Mouse (Mus musculus) stomach, embryonic 14.5 days (tissue): ENCODE data around the gene Cyb5r3. TPM values are rescaled to one million over a fixed set of nuclear protein-coding genes. Genes with fewer than 3 reads are reported as not detected.

Experiments used
- ATAC-seq: fragments of 200-750 bp; cut with Nextera tagmentation; 2 replicates; pipeline ENCODE4 v1.8.0; 2017; ENCODE audit warnings: low read depth, moderate TSS enrichment; ENCODE audit not compliant: insufficient number of reproducible peaks, insufficient read depth, low FRiP score
- H3K27ac ChIP-seq: fragments of 300-500 bp; sonication (generic); 2 replicates; pipeline ENCODE4 v1.5.1; 2014; ENCODE audit warnings: mild to moderate bottlenecking, low read length, moderate library complexity, mixed read lengths
- H3K27me3 ChIP-seq: fragments of 300-500 bp; sonication (generic); 2 replicates; pipeline ENCODE4 v1.6.1; 2014; ENCODE audit warnings: low read length, control low read depth, mixed read lengths; ENCODE audit not compliant: control insufficient read depth, insufficient read depth
- H3K36me3 ChIP-seq: fragments of 300-500 bp; sonication (generic); 2 replicates; pipeline ENCODE4 v1.6.1; 2014; ENCODE audit warnings: mild to moderate bottlenecking, control low read depth, low read length, moderate library complexity, mixed read lengths; ENCODE audit not compliant: control insufficient read depth, insufficient read depth
- H3K4me1 ChIP-seq: fragments of 300-500 bp; sonication (generic); 2 replicates; pipeline ENCODE4 v1.6.1; 2014; ENCODE audit warnings: low read length, control low read depth, mixed read lengths; ENCODE audit not compliant: control insufficient read depth, insufficient read depth
- H3K4me2 ChIP-seq: fragments of 300-500 bp; sonication (generic); replicated peaks from 2 replicates; pipeline ENCODE4 v1.6.1; 2014; ENCODE audit warnings: low read depth, low read length, control low read depth
- H3K4me3 ChIP-seq: fragments of 300-500 bp; sonication (generic); 2 replicates; pipeline ENCODE4 v1.5.1; 2014; ENCODE audit warnings: low read depth, low read length, control low read depth
- H3K9ac ChIP-seq: fragments of 300-500 bp; sonication (generic); replicated peaks from 2 replicates; pipeline ENCODE4 v1.6.1; 2014; ENCODE audit warnings: low read depth, mild to moderate bottlenecking, control low read depth, low read length, moderate library complexity, mixed read lengths
- H3K9me3 ChIP-seq: fragments of 300-500 bp; sonication (generic); 2 replicates; pipeline ENCODE4 v1.6.1; 2016; ENCODE audit warnings: low read depth, low read length, control low read depth; ENCODE audit not compliant: control insufficient read depth
- WGBS: fragments of 180-500 bp; shearing (Covaris S2); extraction: QIAGEN DNeasy Blood & Tissue Kit; methylation state at CpG from one replicate; pipeline ENCODE4 v1.1.7; 2014; 5-methylcytosine and 5-hydroxymethylcytosine counted together
- polyA plus RNA-seq: library from polyadenylated mRNA; unstranded; fragments of >200 nt; fragmentation: Nextera tagmentation; extraction: Ambion mirVana; gene quantifications from 2 replicates; pipeline ENCODE4 v1.2.1, GENCODE M21; 2014

Gene Cyb5r3
- polyA plus RNA-seq, 1 experiment from 2014 or later, result 214 TPM

DNA sequence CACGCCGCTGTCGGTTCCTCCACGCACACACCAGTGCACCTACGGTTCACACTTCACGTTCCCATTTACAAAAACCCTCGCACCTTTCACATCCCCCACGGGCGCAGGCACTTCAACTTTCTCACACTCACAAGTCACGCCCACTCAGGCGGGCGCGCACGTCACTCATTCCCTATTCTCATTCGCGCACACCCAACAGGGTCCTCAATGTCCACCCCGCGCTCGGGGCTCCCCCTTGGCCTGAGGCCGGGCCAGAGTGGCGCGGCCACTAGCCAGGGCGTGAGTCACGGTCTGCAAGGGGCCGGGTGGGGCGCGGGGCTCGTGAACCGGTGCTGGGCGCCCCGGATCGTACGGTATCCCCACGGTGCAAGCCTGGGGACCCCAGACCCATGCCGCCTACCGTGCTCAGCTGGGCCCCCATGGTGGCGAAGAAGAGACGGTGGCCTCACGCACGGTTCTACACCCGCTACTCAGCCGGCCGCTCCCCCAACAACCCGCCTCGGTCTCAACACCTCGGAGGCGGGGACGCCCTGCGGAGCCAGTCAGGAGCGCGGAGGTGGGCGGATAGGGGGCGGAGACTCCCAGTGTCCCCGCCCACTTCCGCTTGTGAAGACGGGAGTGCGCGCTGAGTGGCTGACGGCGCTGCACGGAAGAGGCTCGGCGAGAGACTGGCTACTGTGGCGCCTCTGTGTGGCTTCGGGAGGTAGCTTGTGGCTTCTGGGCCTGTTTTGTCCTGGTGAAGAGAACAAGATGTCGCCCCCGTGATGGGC, 495 bp downstream of the Cyb5r3 start:
- peak overlapping the region; percentile 87 for H3K27ac ChIP-seq
- H3K27me3 ChIP-seq, result no peaks in the 10 kb centered on the region
- peaks cover 29% of the 10 kb centered on the region for H3K4me1 ChIP-seq
- no peaks in the 10 kb centered on the region for H3K36me3 ChIP-seq
- H3K9ac ChIP-seq, result peak overlapping the region; percentile 83
- H3K9me3 ChIP-seq, result no peaks in the 10 kb centered on the region
- H3K4me2 ChIP-seq, result peak overlapping the region; percentile 88
- ATAC-seq, result peak; percentile 93
- WGBS, result 1% methylated on average over 65 of the region's 67 CpGs
- H3K4me3 ChIP-seq, result peak overlapping the region; percentile 97

DNA sequence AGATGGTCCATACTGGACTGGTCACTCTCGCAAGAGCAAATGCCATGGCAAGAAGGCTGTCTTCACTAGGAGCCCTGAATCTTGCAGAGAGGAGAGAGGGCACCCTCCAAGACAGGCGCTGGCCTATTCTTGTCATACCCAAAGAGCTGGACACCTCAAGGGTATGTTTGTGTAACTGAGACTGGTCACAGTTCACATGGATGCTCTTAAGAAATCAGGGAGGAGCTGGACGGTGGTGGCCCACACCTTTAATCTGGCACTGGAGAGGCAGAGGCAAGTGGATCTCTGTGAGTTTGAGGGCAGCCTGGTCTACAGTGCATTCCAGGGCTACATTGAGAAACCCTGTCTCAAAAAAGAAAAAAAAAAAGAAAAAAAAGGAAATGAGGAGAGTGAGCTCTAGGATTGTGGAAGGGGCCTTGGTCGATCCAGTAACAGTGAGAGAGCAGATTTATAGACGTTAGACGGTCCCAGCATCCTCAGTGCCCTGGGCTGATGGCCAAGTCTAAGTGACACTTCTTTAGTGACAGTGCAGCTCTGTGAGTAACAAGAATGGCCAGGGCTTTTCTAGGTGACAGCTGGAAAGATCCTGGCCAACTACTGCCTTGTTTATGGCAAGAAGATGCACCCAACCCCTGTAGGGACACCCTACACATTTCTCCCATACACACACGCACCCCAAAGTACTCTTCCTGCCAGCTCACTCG, 1.3 kb downstream of the Cyb5r3 start:
- H3K4me1 ChIP-seq, result peaks cover 33% of the 10 kb centered on the region
- H3K36me3 ChIP-seq, result no peaks in the 10 kb centered on the region
- peak overlapping the region; percentile 88 for H3K4me2 ChIP-seq
- WGBS, result 51% methylated on average over 8 of the region's 8 CpGs
- H3K4me3 ChIP-seq, result peak overlapping the region; percentile 97
- H3K9ac ChIP-seq, result peak overlapping the region; percentile 83
- H3K27me3 ChIP-seq, result no peaks in the 10 kb centered on the region
- no peak for ATAC-seq
- no peaks in the 10 kb centered on the region for H3K9me3 ChIP-seq
- H3K27ac ChIP-seq, result no peak overlapping the region

DNA sequence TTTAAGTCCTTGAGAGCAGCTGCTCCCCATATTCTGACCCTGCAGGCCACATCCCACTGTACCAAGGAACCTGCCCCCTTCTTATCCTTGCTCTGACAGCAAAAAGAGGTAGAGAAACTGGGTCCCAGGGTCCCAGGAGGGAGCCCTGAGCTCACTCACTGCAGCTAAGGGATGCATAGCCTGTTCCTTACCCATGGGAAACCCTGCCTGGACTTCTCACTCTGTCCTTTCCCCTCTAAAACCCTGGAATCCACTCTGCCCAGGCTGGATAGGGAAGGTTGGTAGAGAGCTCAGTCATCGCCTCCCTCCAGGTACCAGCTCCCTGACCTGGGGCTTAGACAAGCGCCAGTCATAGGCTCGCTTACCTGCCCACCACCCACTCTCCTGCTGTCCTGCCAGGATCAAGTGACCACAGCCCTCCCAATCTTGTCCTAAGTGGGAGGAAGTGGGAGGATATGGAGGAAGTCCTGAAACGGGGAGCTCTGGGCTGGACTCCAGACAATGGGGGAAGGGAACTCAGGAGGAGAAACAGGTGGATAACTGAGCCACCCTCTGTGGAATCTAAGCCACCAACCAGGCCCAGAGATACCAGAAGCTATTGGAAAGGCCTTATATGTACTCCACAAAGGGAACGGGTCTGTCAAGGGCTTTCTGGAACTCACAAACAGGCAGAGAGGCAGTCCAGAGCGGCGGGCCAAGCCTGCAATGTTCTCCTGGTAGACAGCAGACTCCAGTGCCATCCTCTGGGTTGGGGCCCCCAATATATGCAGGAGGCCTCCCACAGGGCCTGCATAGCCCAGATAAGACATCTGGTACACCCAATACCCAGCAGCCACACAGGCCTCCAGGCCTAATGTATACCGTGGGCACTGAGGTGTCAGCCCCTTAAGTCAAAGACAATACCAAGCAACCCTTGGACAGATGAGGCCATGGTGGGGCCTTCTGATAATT, 2.3 kb downstream of the Cyb5r3 start:
- Histone ChIP-seq H3K9ac (no peak overlapping the region), H3K4me2 (0 out of 2 replicates have a peak overlapping the region, but pooled peaks have one; percentile 3), H3K36me3 (no peaks in the 10 kb centered on the region), H3K27ac (peak overlapping the region; percentile 63; the same call in 1 of the 2 replicates), H3K4me3 (no peak overlapping the region), H3K4me1 (peaks cover 33% of the 10 kb centered on the region), H3K27me3 (no peaks in the 10 kb centered on the region), H3K9me3 (no peaks in the 10 kb centered on the region)
- WGBS, result 76% methylated on average over 8 of the region's 8 CpGs
- ATAC-seq, result peak; percentile 21; the same call in 1 of the 2 replicates

DNA sequence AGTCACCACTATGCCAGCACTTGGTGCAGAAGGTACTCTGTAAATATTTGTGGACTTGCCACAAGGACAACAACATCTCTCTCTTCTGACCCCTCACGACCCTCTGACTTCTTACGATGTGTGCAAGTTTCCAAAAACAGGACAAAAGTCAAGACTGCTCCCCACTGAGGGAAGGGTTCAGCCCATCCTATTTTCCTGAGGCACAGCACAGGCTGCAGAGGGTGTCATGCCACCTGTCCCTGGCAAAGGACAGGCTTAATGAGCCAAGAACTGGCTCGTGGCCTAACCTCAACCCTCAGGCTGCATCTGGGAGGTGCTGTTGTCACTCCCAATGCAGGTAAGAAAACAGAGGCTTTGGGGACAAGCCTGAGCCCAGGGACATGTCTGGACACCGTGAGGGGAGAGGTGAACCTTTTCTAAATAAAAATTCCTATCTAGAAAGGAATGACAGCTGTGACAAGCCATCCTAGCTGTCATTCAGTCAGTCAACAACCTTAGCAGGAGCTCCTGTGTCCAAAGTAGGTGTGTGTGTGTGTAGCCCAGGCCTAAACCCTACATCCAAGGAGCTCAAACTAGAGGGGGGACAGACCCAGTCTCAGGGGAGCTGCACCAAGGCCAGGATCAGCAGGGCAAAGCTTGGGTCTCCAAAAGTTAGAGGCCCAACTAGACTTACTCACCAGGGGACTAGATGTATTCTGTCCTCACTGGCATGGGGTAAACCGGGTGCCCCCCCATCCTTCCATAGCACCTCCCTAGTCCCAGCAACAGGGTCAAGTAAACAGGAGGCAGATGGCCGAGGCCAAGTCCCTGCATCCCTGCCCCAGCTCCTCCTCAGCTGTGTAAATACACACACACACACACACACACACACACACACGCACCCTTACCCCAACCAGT, 3.3 kb downstream of the Cyb5r3 start:
- Histone ChIP-seq H3K9me3 (no peaks in the 10 kb centered on the region), H3K27ac (no peak overlapping the region), H3K27me3 (no peaks in the 10 kb centered on the region), H3K4me3 (no peak overlapping the region), H3K36me3 (no peaks in the 10 kb centered on the region), H3K4me2 (no peak overlapping the region), H3K9ac (no peak overlapping the region), H3K4me1 (peaks cover 33% of the 10 kb centered on the region)
- WGBS, result 61% methylated on average over 7 of the region's 7 CpGs
- ATAC-seq, result no peak

DNA sequence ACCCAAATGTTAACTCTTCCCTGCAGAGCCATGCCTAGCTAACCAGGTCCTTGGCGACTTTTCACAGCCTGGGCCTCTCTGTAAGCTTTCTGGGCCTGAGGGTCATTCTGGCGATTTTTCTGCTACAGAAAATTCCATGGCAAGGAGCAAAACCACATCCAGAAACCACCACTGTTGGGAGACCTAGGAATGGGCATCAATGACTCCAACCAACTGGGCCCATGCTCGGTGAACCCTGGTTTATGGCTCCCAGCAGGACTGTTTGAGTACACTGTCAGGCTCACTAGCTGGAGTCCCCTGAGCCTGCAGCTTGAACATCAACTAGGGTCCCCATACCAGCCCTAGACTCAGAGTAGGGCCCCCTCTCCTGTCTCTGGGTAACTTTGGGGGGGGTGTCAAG, 4.1 kb downstream of the Cyb5r3 start:
- Histone ChIP-seq H3K9ac (no peak overlapping the region), H3K4me2 (no peak overlapping the region), H3K4me3 (no peak overlapping the region), H3K9me3 (no peaks in the 10 kb centered on the region), H3K4me1 (peaks cover 33% of the 10 kb centered on the region), H3K27me3 (no peaks in the 10 kb centered on the region), H3K36me3 (no peaks in the 10 kb centered on the region), H3K27ac (peak overlapping the region; percentile 84)
- 86% methylated on average over 3 of the region's 3 CpGs for WGBS
- ATAC-seq, result no peak

DNA sequence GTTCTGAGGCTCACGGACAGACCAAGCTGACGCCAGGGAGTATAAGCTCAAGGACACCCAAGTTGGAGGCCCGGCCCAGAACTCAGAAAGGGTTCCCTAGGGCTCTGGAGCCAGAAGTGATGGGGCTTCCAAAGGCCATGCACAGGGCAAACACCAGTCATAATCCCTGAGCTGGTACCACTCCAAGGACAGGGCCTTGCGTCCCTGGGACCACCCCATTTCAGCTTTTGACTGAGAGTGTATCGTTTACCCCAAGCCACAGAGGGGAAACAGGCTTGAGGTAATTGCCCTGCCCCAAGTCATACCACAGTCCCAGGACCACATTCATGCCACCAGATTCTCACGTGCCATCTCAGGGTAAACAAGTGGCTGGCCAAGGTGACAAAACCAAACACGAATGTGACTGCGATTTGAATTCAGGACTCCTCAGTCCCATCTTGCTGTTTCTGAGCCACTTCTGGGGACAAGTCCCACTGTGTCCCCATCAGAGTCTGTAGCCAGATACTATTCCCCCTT, 4.8 kb downstream of the Cyb5r3 start:
- no peaks in the 10 kb centered on the region for H3K36me3 ChIP-seq
- no peak overlapping the region for H3K9ac ChIP-seq
- 76% methylated on average over 8 of the region's 8 CpGs for WGBS
- H3K4me2 ChIP-seq, result no peak overlapping the region
- H3K27ac ChIP-seq, result peak overlapping the region; percentile 84
- H3K27me3 ChIP-seq, result no peaks in the 10 kb centered on the region
- H3K9me3 ChIP-seq, result no peaks in the 10 kb centered on the region
- H3K4me1 ChIP-seq, result peaks cover 29% of the 10 kb centered on the region
- ATAC-seq, result no peak
- no peak overlapping the region for H3K4me3 ChIP-seq

DNA sequence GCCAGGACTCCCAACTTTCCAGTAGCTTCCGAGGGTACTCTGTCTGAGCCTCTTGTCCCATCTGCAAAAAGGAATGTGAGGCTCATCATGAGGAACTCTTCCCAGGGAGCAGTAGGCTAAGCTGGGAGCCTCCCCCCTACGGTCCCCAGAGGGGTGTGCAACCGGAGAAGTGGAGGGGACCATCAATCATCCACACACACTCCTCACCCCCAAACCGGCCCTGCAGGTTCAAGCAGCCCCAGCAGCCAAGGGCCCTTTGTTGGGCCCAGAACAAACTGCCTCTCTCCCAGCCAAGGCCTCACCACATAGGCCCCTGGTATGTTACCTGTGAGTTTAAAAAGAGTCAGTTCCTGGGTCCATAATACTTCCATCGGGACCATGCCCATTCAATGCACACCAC, 5.3 kb downstream of the Cyb5r3 start:
- peak; percentile 60; the same call in 1 of the 2 replicates for ATAC-seq
- H3K4me2 ChIP-seq, result no peak overlapping the region

More for the DNA sequence above, 5.3 kb downstream of the Cyb5r3 start:
- H3K27me3 ChIP-seq, result no peaks in the 10 kb centered on the region
- no peak overlapping the region for H3K4me3 ChIP-seq
- WGBS, result 46% methylated on average over 5 of the region's 5 CpGs
- H3K9ac ChIP-seq, result no peak overlapping the region
- peak overlapping the region; percentile 84 for H3K27ac ChIP-seq
- H3K36me3 ChIP-seq, result peaks cover under 1% of the 10 kb centered on the region; the same call in 1 of the 2 replicates
- no peaks in the 10 kb centered on the region for H3K9me3 ChIP-seq
- H3K4me1 ChIP-seq, result peaks cover 29% of the 10 kb centered on the region
